Mouse (Mus musculus): Measurements from ENCODE around the gene Gphn. TPM values are rescaled to one million over a fixed set of nuclear protein-coding genes. Genes with fewer than 3 reads are reported as not detected.

The Gphn gene
- polyA plus RNA-seq, 1 experiment from 2014 or later: 14.7 TPM

GRCm38 (mm10) chr12:78219191-78219825 is 6.9 kb upstream of the Gphn start:
- WGBS: 77% methylated on average over 4 of the region's 4 CpGs
- no peak overlapping the region for H3K4me3 ChIP-seq (ENCODE audit: low read length)
- no peaks in the 10 kb centered on the region for H3K4me1 ChIP-seq (ENCODE audit: control insufficient read depth, insufficient read depth, low read length)
- H3K27me3 ChIP-seq (ENCODE audit: control insufficient read depth, insufficient read depth, low read length): no peaks in the 10 kb centered on the region
- H3K36me3 ChIP-seq (ENCODE audit: control insufficient read depth, insufficient read depth): no peaks in the 10 kb centered on the region
- ATAC-seq (replicated peaks; ENCODE audit: extremely low read depth, insufficient read depth, low FRiP score): no peak
- no peak overlapping the region for H3K9ac ChIP-seq (ENCODE audit: low read length)
- no peak overlapping the region for H3K27ac ChIP-seq (ENCODE audit: low read length)
- H3K4me2 ChIP-seq (ENCODE audit: low read depth, low read length): no peak overlapping the region
- H3K9me3 ChIP-seq (replicated peaks; ENCODE audit: control insufficient read depth, low read length): no peaks in the 10 kb centered on the region

DNA sequence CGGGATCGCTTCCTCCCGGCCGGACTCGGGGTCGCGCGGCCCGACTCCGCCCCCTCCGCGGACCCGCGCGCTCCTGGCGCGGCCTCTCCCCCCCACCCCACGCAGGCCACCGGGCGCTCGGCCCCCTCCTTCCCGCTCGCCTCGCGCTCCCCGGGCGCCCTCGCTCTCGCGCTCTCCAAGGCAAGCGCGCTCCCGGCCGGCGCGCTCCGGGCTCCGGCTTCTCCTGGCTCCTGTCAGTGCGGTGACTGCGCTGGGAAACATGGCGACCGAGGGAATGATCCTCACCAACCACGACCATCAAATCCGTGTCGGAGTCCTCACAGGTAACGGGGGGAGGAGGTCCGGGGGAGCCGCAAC is 318 bp downstream of the Gphn start:
- Histone ChIP-seq H3K27me3 (ENCODE audit: control insufficient read depth, insufficient read depth, low read length) (no peaks in the 10 kb centered on the region), H3K9ac (ENCODE audit: low read length) (peak overlapping the region; percentile 94), H3K27ac (ENCODE audit: low read length) (peak overlapping the region; percentile 99), H3K4me3 (ENCODE audit: low read length) (peak overlapping the region; percentile 98), H3K4me2 (ENCODE audit: low read depth, low read length) (peak overlapping the region; percentile 86), H3K4me1 (ENCODE audit: control insufficient read depth, insufficient read depth, low read length) (peaks cover 3% of the 10 kb centered on the region), H3K9me3 (replicated peaks; ENCODE audit: control insufficient read depth, low read length) (no peaks in the 10 kb centered on the region), H3K36me3 (ENCODE audit: control insufficient read depth, insufficient read depth) (no peaks in the 10 kb centered on the region)
- under 1% methylated on average over 46 of the region's 48 CpGs for WGBS
- ATAC-seq (replicated peaks; ENCODE audit: extremely low read depth, insufficient read depth, low FRiP score): peak; percentile 86

- peak; percentile 9; the same call in 1 of the 2 replicates for ATAC-seq (replicated peaks; ENCODE audit: extremely low read depth, insufficient read depth, low FRiP score)
- 1% methylated on average over 50 of the region's 57 CpGs for WGBS
- Histone ChIP-seq H3K9ac (ENCODE audit: low read length) (peak overlapping the region; percentile 94), H3K4me1 (ENCODE audit: control insufficient read depth, insufficient read depth, low read length) (peaks cover 3% of the 10 kb centered on the region), H3K36me3 (ENCODE audit: control insufficient read depth, insufficient read depth) (no peaks in the 10 kb centered on the region), H3K4me3 (ENCODE audit: low read length) (peak overlapping the region; percentile 98), H3K4me2 (ENCODE audit: low read depth, low read length) (peak overlapping the region; percentile 86), H3K27ac (ENCODE audit: low read length) (peak overlapping the region; percentile 99), H3K27me3 (ENCODE audit: control insufficient read depth, insufficient read depth, low read length) (no peaks in the 10 kb centered on the region), H3K9me3 (replicated peaks; ENCODE audit: control insufficient read depth, low read length) (no peaks in the 10 kb centered on the region)
Measured at GRCm38 (mm10) chr12:78227021-78227932, 1.1 kb downstream of the Gphn start.

GRCm38 (mm10) chr12:78228139-78228538 is 2.0 kb downstream of the Gphn start:
- H3K9me3 ChIP-seq (replicated peaks; ENCODE audit: control insufficient read depth, low read length): no peaks in the 10 kb centered on the region
- peak overlapping the region; percentile 94 for H3K9ac ChIP-seq (ENCODE audit: low read length)
- peak overlapping the region; percentile 86 for H3K4me2 ChIP-seq (ENCODE audit: low read depth, low read length)
- WGBS: 55% methylated on average over 4 of the region's 4 CpGs
- no peak for ATAC-seq (replicated peaks; ENCODE audit: extremely low read depth, insufficient read depth, low FRiP score)
- no peaks in the 10 kb centered on the region for H3K27me3 ChIP-seq (ENCODE audit: control insufficient read depth, insufficient read depth, low read length)
- H3K27ac ChIP-seq (ENCODE audit: low read length): no peak overlapping the region
- H3K4me1 ChIP-seq (ENCODE audit: control insufficient read depth, insufficient read depth, low read length): peaks cover 3% of the 10 kb centered on the region
- H3K4me3 ChIP-seq (ENCODE audit: low read length): peak overlapping the region; percentile 98
- no peaks in the 10 kb centered on the region for H3K36me3 ChIP-seq (ENCODE audit: control insufficient read depth, insufficient read depth)

GRCm38 (mm10) chr12:78232560-78232959 is 6.4 kb downstream of the Gphn start:
- H3K27me3 ChIP-seq (ENCODE audit: control insufficient read depth, insufficient read depth, low read length): no peaks in the 10 kb centered on the region
- peaks cover 3% of the 10 kb centered on the region for H3K4me1 ChIP-seq (ENCODE audit: control insufficient read depth, insufficient read depth, low read length)
- no peak overlapping the region for H3K27ac ChIP-seq (ENCODE audit: low read length)
- H3K9ac ChIP-seq (ENCODE audit: low read length): no peak overlapping the region
- no peak overlapping the region for H3K4me2 ChIP-seq (ENCODE audit: low read depth, low read length)
- no peaks in the 10 kb centered on the region for H3K9me3 ChIP-seq (replicated peaks; ENCODE audit: control insufficient read depth, low read length)
- no peak for ATAC-seq (replicated peaks; ENCODE audit: extremely low read depth, insufficient read depth, low FRiP score)
- H3K36me3 ChIP-seq (ENCODE audit: control insufficient read depth, insufficient read depth): no peaks in the 10 kb centered on the region
- H3K4me3 ChIP-seq (ENCODE audit: low read length): no peak overlapping the region

- Histone ChIP-seq H3K27me3 (ENCODE audit: control insufficient read depth, insufficient read depth, low read length) (no peaks in the 10 kb centered on the region), H3K36me3 (ENCODE audit: control insufficient read depth, insufficient read depth) (no peaks in the 10 kb centered on the region), H3K9ac (ENCODE audit: low read length) (no peak overlapping the region), H3K27ac (ENCODE audit: low read length) (no peak overlapping the region), H3K9me3 (replicated peaks; ENCODE audit: control insufficient read depth, low read length) (no peaks in the 10 kb centered on the region), H3K4me1 (ENCODE audit: control insufficient read depth, insufficient read depth, low read length) (no peaks in the 10 kb centered on the region), H3K4me2 (ENCODE audit: low read depth, low read length) (no peak overlapping the region), H3K4me3 (ENCODE audit: low read length) (no peak overlapping the region)
- WGBS: 40% methylated on average over 1 of the region's 1 CpGs
- ATAC-seq (replicated peaks; ENCODE audit: extremely low read depth, insufficient read depth, low FRiP score): no peak
Measured at GRCm38 (mm10) chr12:78248366-78248765, 22.2 kb downstream of the Gphn start.

GRCm38 (mm10) chr12:78249151-78249550 is 23.0 kb downstream of the Gphn start:
- Histone ChIP-seq H3K9me3 (replicated peaks; ENCODE audit: control insufficient read depth, low read length) (no peaks in the 10 kb centered on the region), H3K9ac (ENCODE audit: low read length) (no peak overlapping the region), H3K4me2 (ENCODE audit: low read depth, low read length) (no peak overlapping the region), H3K4me3 (ENCODE audit: low read length) (no peak overlapping the region), H3K27me3 (ENCODE audit: control insufficient read depth, insufficient read depth, low read length) (no peaks in the 10 kb centered on the region), H3K36me3 (ENCODE audit: control insufficient read depth, insufficient read depth) (no peaks in the 10 kb centered on the region), H3K27ac (ENCODE audit: low read length) (no peak overlapping the region), H3K4me1 (ENCODE audit: control insufficient read depth, insufficient read depth, low read length) (no peaks in the 10 kb centered on the region)
- ATAC-seq (replicated peaks; ENCODE audit: extremely low read depth, insufficient read depth, low FRiP score): no peak

GRCm38 (mm10) chr12:78277386-78277785 is 51.2 kb downstream of the Gphn start:
- no peaks in the 10 kb centered on the region for H3K4me1 ChIP-seq (ENCODE audit: control insufficient read depth, insufficient read depth, low read length)
- no peaks in the 10 kb centered on the region for H3K27me3 ChIP-seq (ENCODE audit: control insufficient read depth, insufficient read depth, low read length)
- no peak overlapping the region for H3K9ac ChIP-seq (ENCODE audit: low read length)
- no peaks in the 10 kb centered on the region for H3K36me3 ChIP-seq (ENCODE audit: control insufficient read depth, insufficient read depth)
- no peak overlapping the region for H3K4me3 ChIP-seq (ENCODE audit: low read length)
- no peak overlapping the region for H3K4me2 ChIP-seq (ENCODE audit: low read depth, low read length)
- H3K27ac ChIP-seq (ENCODE audit: low read length): no peak overlapping the region
- ATAC-seq (replicated peaks; ENCODE audit: extremely low read depth, insufficient read depth, low FRiP score): no peak
- H3K9me3 ChIP-seq (replicated peaks; ENCODE audit: control insufficient read depth, low read length): no peaks in the 10 kb centered on the region; the same call in none of the 2 replicates
- 66% methylated on average over 2 of the region's 2 CpGs for WGBS

GRCm38 (mm10) chr12:78290384-78290783 is 64.2 kb downstream of the Gphn start:
- ATAC-seq (replicated peaks; ENCODE audit: extremely low read depth, insufficient read depth, low FRiP score): peak; percentile 52
- Histone ChIP-seq H3K9ac (ENCODE audit: low read length) (no peak overlapping the region), H3K4me3 (ENCODE audit: low read length) (no peak overlapping the region), H3K27ac (ENCODE audit: low read length) (no peak overlapping the region), H3K4me2 (ENCODE audit: low read depth, low read length) (no peak overlapping the region), H3K4me1 (ENCODE audit: control insufficient read depth, insufficient read depth, low read length) (no peaks in the 10 kb centered on the region; the same call in 1 of the 2 replicates), H3K27me3 (ENCODE audit: control insufficient read depth, insufficient read depth, low read length) (no peaks in the 10 kb centered on the region), H3K9me3 (replicated peaks; ENCODE audit: control insufficient read depth, low read length) (no peaks in the 10 kb centered on the region), H3K36me3 (ENCODE audit: control insufficient read depth, insufficient read depth) (no peaks in the 10 kb centered on the region)
- WGBS: 41% methylated on average over 1 of the region's 1 CpGs
